Mouse (Mus musculus): ENCODE measurements at regions not wholly inside any gene's neighbourhood (a gene's known extent, or its start where the extent isn't known, plus 50 kb on each side); places are given as distances from the start of the nearest gene placed in this dataset.

DNA sequence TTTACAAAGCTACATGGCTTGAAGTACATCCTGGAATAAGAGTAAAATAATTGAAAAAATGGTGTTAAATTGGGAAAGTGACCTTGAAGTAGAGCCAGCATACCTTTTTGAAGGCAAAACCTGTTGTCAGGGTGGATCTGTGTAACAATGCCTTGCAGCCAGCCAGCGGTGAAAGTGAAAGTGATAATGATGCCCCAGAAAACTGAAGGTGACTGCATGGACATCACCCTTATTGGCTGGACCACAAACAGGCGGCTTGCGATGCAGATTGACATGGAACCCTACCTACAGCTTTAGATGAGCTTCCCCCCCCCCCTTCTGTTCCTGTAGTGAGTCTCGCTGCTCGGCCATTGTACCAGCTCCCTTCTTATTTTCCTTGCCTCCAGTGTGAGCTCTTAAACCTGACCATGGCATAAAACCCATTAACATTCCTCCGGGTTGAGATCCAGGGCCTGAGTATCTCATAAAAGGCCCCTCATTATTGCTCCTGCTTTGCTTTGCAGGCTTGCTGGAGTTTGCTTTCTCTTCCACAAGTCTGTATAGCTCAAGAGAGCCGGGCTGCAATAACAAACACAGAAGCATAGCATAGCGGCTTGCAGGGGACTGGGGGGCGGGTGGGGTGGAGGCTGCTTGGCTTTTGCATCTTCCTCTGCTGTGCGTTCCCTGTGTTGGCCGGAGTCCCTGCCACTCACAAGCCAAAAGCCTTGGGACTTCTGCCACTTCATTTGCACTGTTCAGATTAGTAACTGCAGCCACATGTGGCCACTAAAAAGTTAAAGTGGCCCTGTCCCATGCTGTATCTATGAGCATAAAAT is 292.1 kb downstream of the Plpp3 start:
- TF ChIP-seq POLR2A (IDR thresholded peaks at IDR 0.05; ENCODE audit: borderline replicate concordance, extremely low read depth, insufficient read depth, insufficient read length, poor library complexity, severe bottlenecking) (no peak), CTCF (IDR thresholded peaks at IDR 0.05; ENCODE audit: borderline replicate concordance, extremely low read depth, insufficient read depth, insufficient read length) (no peak)

Data from brain, embryonic 14.5 days (tissue).